Mouse (Mus musculus): ENCODE results near the gene Evpl.

DNA sequence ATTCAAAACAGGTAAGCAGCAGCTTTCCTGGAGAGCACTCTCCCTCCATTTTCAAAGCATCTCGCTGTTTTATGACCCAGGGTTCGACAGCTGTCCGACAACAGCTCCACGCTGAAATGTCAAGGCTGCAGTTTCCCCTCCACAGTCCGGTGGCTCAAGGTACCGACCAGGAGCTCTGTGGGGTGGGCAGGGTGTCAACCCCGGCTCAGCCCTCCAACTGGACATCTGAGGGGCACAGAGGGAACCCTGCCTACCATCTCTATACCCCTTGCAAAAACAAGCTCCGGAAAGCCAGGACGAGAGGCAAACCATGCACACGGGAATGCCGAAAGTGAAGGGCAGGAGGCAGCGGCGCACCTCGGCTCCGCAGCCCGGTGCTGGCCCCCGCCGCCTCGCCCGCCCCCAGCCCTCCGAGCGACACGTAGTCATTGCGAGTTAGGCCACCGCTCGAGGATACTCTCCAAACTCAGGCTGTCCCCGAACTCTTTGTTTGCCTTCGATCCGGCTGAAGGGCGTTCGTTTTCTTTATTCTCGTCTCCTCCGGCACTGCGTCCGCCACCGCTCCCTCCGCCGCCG is 35.7 kb upstream of the Evpl start:
- no peak for TF ChIP-seq POLR2A (IDR thresholded peaks at IDR 0.05; ENCODE audit: borderline replicate concordance, extremely low read depth, insufficient read depth, insufficient read length, poor library complexity, severe bottlenecking)
- no peak for TF ChIP-seq CTCF (IDR thresholded peaks at IDR 0.05; ENCODE audit: borderline replicate concordance, extremely low read depth, insufficient read depth, insufficient read length)
